Mouse (Mus musculus): ENCODE results near the gene Tubd1. TPM values are rescaled to one million over a fixed set of nuclear protein-coding genes. Genes with fewer than 3 reads are reported as not detected.
"Not testable (repeated sequence)": the region's sequence is repeated elsewhere in the genome, so short reads cannot be mapped to it uniquely, and the experiment has no call there.

Tubd1 gene
- polyA plus RNA-seq, 1 experiment from 2014 or later, result 6.1 TPM

DNA sequence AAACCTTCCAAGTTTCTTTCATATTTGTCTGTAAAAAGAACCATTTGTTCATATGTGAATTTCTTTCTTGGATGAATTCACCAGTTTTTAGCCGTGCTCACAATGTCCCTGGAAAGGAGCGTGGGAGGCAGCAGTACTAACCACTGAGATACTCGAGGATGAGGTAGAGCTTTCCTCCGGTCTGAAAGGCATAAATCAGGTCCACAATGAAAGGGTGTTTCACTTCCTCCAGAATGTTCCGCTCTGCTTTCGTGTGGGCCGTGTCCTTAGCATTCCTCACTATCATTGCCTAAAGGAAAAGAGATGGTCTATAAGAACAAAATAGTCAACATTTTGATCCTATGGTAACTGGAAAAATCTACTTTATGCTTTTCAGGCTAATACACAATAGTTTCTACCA, 25.0 kb upstream of the Tubd1 start:
- Histone ChIP-seq H3K9me3 (ENCODE audit: control insufficient read depth, low read length) (no peaks in the 10 kb centered on the region), H3K4me1 (ENCODE audit: control insufficient read depth, insufficient read depth, low read length) (no peaks in the 10 kb centered on the region), H3K27ac (replicated peaks; ENCODE audit: low read depth, low read length) (no peak overlapping the region), H3K4me2 (ENCODE audit: low read length) (no peak overlapping the region), H3K4me3 (replicated peaks; ENCODE audit: low read depth, low read length) (no peak overlapping the region), H3K9ac (replicated peaks; ENCODE audit: low read length) (no peak overlapping the region), H3K27me3 (ENCODE audit: control insufficient read depth, insufficient read depth, low read length) (no peaks in the 10 kb centered on the region), H3K36me3 (ENCODE audit: control insufficient read depth, insufficient read depth, low read length) (peaks cover 84% of the 10 kb centered on the region)
- 96% methylated on average over 7 of the region's 7 CpGs for WGBS
- DNase-seq (no peak), ATAC-seq (ENCODE audit: low FRiP score, low TSS enrichment) (no peak)

DNA sequence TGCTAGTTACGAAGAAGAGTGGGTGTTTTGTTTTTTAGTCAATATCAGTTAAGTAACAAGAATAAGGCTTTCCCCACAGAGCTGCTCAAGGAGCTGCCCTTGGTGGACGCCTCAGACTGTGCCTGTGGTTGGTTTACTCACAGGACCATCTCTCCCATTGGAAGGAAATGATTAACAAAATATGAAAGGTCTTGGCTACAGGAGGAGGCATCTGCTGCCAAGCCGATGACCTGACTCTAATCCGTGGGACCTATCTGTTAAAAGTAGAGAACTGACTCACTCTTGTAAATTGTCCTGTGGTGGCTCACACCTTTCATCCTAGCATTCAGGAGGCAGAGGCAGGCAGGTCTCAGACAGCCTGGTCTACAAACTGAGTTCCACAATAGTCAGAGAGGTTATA, 17.3 kb upstream of the Tubd1 start:
- Histone ChIP-seq H3K9ac (replicated peaks; ENCODE audit: low read length) (no peak overlapping the region), H3K27me3 (ENCODE audit: control insufficient read depth, insufficient read depth, low read length) (no peaks in the 10 kb centered on the region), H3K36me3 (ENCODE audit: control insufficient read depth, insufficient read depth, low read length) (peaks cover 64% of the 10 kb centered on the region), H3K4me2 (ENCODE audit: low read length) (no peak overlapping the region), H3K4me1 (ENCODE audit: control insufficient read depth, insufficient read depth, low read length) (no peaks in the 10 kb centered on the region), H3K4me3 (replicated peaks; ENCODE audit: low read depth, low read length) (no peak overlapping the region), H3K27ac (replicated peaks; ENCODE audit: low read depth, low read length) (no peak overlapping the region), H3K9me3 (ENCODE audit: control insufficient read depth, low read length) (no peaks in the 10 kb centered on the region)
- DNase-seq, result no peak
- ATAC-seq (ENCODE audit: low FRiP score, low TSS enrichment), result no peak
- WGBS, result 98% methylated on average over 4 of the region's 4 CpGs

DNA sequence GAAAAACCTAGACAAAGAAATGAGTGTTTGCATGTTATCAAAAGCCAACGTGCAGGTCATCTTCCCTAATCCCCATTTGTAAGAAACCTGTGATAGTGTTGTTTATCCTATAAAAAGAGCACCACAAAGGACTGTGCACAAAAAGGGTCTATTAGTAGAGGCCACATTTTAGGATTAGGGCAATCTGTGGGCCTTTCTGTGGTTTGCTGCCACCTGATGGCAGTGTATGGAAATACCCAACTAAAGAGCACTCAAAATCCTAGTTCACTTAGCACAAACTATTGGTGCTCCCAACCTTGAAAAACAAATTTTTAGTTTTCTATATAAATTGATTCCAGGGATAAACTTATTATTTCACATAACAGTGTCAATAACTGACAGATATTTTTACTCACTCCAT, 12.0 kb upstream of the Tubd1 start:
- ATAC-seq (ENCODE audit: low FRiP score, low TSS enrichment), result no peak
- H3K9me3 ChIP-seq (ENCODE audit: control insufficient read depth, low read length), result no peaks in the 10 kb centered on the region
- H3K4me2 ChIP-seq (ENCODE audit: low read length), result no peak overlapping the region
- H3K9ac ChIP-seq (replicated peaks; ENCODE audit: low read length), result no peak overlapping the region
- H3K36me3 ChIP-seq (ENCODE audit: control insufficient read depth, insufficient read depth, low read length), result peaks cover 23% of the 10 kb centered on the region
- H3K27ac ChIP-seq (replicated peaks; ENCODE audit: low read depth, low read length), result no peak overlapping the region
- H3K4me3 ChIP-seq (replicated peaks; ENCODE audit: low read depth, low read length), result no peak overlapping the region
- DNase-seq, result peak; percentile 35
- WGBS, result 76% methylated on average over 1 of the region's 1 CpGs
- H3K4me1 ChIP-seq (ENCODE audit: control insufficient read depth, insufficient read depth, low read length), result no peaks in the 10 kb centered on the region
- no peaks in the 10 kb centered on the region for H3K27me3 ChIP-seq (ENCODE audit: control insufficient read depth, insufficient read depth, low read length)

DNA sequence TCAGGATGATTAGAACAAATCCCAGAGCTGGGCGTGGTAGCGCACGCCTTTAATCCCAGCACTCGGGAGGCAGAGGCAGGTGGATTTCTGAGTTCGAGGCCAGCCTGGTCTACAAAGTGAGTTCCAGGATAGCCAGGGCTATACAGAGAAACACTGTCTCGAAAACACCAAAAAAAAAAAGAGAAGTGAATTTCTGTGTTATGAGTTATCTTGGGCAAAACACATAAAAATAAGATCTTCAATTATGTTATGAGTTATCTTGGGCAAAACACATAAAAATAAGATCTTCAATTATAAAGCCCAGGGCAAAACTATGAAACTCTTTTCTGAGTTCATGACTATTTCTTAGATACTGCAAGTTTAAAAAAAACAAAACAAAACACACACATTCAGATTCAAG, 11.5 kb upstream of the Tubd1 start:
- not testable (repeated sequence) for H3K9me3 ChIP-seq (ENCODE audit: control insufficient read depth, low read length); DNase-seq; ATAC-seq (ENCODE audit: low FRiP score, low TSS enrichment); H3K27me3 ChIP-seq (ENCODE audit: control insufficient read depth, insufficient read depth, low read length); H3K4me2 ChIP-seq (ENCODE audit: low read length); H3K9ac ChIP-seq (replicated peaks; ENCODE audit: low read length); H3K4me3 ChIP-seq (replicated peaks; ENCODE audit: low read depth, low read length); H3K4me1 ChIP-seq (ENCODE audit: control insufficient read depth, insufficient read depth, low read length); H3K27ac ChIP-seq (replicated peaks; ENCODE audit: low read depth, low read length)
- 91% methylated on average over 6 of the region's 6 CpGs for WGBS
- peaks cover 22% of the 10 kb centered on the region for H3K36me3 ChIP-seq (ENCODE audit: control insufficient read depth, insufficient read depth, low read length)

DNA sequence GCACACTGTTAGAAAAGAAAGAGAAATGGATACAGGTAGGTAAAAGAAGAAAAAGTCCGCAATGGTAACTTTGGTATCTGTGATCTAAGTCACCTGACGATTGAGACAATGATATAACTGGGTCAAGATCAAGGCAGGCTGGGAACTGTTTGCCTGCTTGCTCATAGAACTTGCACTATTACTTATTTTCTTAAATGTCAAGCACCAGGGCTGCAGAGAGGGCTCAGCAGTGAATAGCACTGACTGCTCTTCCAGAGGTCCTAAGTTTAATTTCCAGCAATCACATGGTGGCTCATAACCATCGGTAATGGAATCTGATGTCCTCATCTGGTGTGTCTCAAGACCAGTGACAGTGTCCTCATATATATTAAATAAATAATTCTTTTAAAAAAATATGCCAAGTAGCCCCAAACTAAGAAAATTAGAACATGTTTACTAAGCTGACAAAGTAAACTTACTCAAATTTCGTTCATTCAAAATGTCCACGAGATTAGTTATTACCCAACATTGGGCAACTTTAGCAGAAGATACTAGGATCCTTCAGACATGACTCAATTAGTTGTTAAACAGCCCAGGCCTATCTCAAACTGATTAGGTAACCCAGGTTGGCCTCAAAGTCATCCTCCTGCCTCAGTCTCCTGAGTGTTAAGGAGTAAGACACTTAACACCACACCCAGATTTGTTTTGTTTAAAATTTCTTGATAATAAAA, 10.4 kb upstream of the Tubd1 start:
- no peaks in the 10 kb centered on the region for H3K9me3 ChIP-seq (ENCODE audit: control insufficient read depth, low read length)
- no peak for ATAC-seq (ENCODE audit: low FRiP score, low TSS enrichment)
- 97% methylated on average over 5 of the region's 5 CpGs for WGBS
- no peak for DNase-seq
- no peak overlapping the region for H3K4me3 ChIP-seq (replicated peaks; ENCODE audit: low read depth, low read length)
- H3K9ac ChIP-seq (replicated peaks; ENCODE audit: low read length), result no peak overlapping the region
- H3K4me1 ChIP-seq (ENCODE audit: control insufficient read depth, insufficient read depth, low read length), result no peaks in the 10 kb centered on the region
- peaks cover 17% of the 10 kb centered on the region for H3K36me3 ChIP-seq (ENCODE audit: control insufficient read depth, insufficient read depth, low read length)
- H3K27me3 ChIP-seq (ENCODE audit: control insufficient read depth, insufficient read depth, low read length), result no peaks in the 10 kb centered on the region
- no peak overlapping the region for H3K4me2 ChIP-seq (ENCODE audit: low read length)
- no peak overlapping the region for H3K27ac ChIP-seq (replicated peaks; ENCODE audit: low read depth, low read length)

DNA sequence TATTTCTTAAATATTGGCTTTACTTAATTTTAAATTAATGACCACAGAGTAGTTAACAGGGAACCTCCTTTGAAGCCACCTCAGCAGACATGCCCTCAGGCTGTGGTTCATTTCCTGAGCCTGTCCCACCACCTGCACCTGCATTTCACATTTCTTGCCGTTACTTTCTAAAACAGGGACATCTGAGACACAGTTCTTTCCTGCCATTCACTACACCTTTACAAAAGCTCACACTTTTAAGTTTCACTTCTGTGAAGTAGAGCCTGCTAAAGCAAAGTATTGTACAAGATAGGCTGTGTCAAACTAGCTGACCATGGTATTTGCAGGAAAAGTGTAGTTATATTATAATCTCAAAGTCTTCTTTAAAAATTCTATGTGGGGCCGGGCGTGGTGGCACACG, 6.0 kb upstream of the Tubd1 start:
- H3K9me3 ChIP-seq (ENCODE audit: control insufficient read depth, low read length), result no peaks in the 10 kb centered on the region
- peaks cover under 1% of the 10 kb centered on the region; the same call in 1 of the 2 replicates for H3K36me3 ChIP-seq (ENCODE audit: control insufficient read depth, insufficient read depth, low read length)
- no peaks in the 10 kb centered on the region for H3K27me3 ChIP-seq (ENCODE audit: control insufficient read depth, insufficient read depth, low read length)
- WGBS, result 97% methylated on average over 4 of the region's 4 CpGs
- H3K9ac ChIP-seq (replicated peaks; ENCODE audit: low read length), result no peak overlapping the region
- ATAC-seq (ENCODE audit: low FRiP score, low TSS enrichment) (no peak), DNase-seq (no peak)
- no peak overlapping the region for H3K27ac ChIP-seq (replicated peaks; ENCODE audit: low read depth, low read length)
- H3K4me3 ChIP-seq (replicated peaks; ENCODE audit: low read depth, low read length), result no peak overlapping the region
- peaks cover 5% of the 10 kb centered on the region for H3K4me1 ChIP-seq (ENCODE audit: control insufficient read depth, insufficient read depth, low read length)
- no peak overlapping the region for H3K4me2 ChIP-seq (ENCODE audit: low read length)

DNA sequence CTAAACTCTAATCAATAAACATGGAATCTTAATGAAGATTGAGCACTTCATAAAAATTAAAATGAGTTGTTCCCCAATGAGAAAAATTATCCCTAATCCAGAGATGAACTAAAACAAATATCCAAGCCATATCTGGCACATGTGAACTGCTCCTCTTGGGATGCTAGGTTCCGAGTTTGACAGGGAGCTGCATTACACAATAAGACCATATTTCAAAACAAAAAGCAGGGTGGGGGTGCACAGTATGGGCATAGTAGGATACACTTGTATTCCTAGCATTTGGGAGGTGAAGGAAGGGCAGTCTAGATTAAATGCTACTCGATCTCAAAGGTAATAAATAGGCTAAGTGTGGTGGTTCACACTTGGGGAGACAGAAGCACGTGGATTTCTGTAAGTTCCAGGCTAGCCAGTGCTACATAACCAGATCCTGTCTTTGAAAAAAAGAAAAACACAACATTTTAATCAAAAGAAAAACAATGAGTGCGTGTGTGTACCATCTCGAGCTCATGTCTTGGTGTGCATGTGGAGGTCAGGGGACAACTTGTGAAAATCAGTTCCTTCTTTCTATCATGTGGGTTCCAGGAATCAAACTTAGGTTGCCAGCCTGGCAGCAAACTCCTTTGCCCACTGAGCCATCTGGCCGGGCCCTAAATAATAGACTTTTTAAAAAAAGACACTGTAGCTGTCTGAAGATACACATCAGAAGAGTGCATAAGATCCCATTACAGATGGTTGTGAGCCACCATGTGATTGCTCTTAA, 4.9 kb upstream of the Tubd1 start:
- Histone ChIP-seq H3K9ac (replicated peaks; ENCODE audit: low read length) (no peak overlapping the region), H3K4me2 (ENCODE audit: low read length) (no peak overlapping the region), H3K27me3 (ENCODE audit: control insufficient read depth, insufficient read depth, low read length) (no peaks in the 10 kb centered on the region), H3K27ac (replicated peaks; ENCODE audit: low read depth, low read length) (no peak overlapping the region), H3K36me3 (ENCODE audit: control insufficient read depth, insufficient read depth, low read length) (no peaks in the 10 kb centered on the region), H3K9me3 (ENCODE audit: control insufficient read depth, low read length) (no peaks in the 10 kb centered on the region), H3K4me3 (replicated peaks; ENCODE audit: low read depth, low read length) (no peak overlapping the region), H3K4me1 (ENCODE audit: control insufficient read depth, insufficient read depth, low read length) (peaks cover 6% of the 10 kb centered on the region)
- ATAC-seq (ENCODE audit: low FRiP score, low TSS enrichment), result no peak
- DNase-seq, result no peak
- WGBS, result 93% methylated on average over 6 of the region's 6 CpGs

DNA sequence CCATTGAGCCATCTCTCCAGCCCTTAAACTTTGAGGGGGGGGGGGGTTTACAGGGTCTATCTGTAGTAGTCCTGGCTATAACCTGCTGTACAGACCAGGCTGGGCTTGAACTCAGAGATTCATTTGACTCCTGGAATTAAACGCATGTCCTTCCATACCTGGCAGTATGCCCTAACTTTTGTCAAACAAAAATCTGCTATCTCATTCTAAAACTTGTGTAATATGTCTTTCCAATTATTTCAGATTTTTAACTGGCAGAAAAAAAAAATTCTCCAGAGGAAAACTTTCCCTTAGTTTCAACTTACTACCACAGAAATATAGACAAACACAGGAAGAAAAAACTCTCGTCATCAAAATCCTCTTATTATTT, 4.3 kb upstream of the Tubd1 start:
- no peaks in the 10 kb centered on the region for H3K36me3 ChIP-seq (ENCODE audit: control insufficient read depth, insufficient read depth, low read length)
- no peak overlapping the region for H3K4me2 ChIP-seq (ENCODE audit: low read length)
- H3K9me3 ChIP-seq (ENCODE audit: control insufficient read depth, low read length), result no peaks in the 10 kb centered on the region
- H3K27me3 ChIP-seq (ENCODE audit: control insufficient read depth, insufficient read depth, low read length), result no peaks in the 10 kb centered on the region
- DNase-seq, result no peak
- no peak for ATAC-seq (ENCODE audit: low FRiP score, low TSS enrichment)
- H3K4me1 ChIP-seq (ENCODE audit: control insufficient read depth, insufficient read depth, low read length), result peaks cover 9% of the 10 kb centered on the region
- no peak overlapping the region for H3K27ac ChIP-seq (replicated peaks; ENCODE audit: low read depth, low read length)
- no peak overlapping the region for H3K4me3 ChIP-seq (replicated peaks; ENCODE audit: low read depth, low read length)
- WGBS, result 99% methylated on average over 2 of the region's 2 CpGs
- no peak overlapping the region for H3K9ac ChIP-seq (replicated peaks; ENCODE audit: low read length)

DNA sequence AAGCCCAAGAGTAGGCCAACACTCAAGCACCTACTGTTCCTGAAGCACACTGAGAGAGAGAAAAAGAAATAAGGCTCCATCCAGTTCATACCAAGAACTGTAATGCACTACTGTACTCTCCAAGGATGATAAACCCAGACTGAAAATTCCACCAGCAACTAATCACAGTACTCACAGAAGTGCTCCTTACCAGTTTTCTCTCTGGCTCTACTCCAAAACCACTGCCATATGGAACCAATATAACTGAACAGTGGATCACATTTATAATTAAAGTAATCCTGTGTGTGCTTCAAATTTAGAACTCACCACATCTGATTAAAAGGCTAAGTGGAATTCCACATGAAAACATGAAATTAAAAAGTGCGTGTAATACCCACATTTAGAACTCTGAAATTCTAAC, 1.9 kb upstream of the Tubd1 start:
- WGBS, result 97% methylated on average over 1 of the region's 1 CpGs

More for the DNA sequence above, 1.9 kb upstream of the Tubd1 start:
- no peaks in the 10 kb centered on the region for H3K27me3 ChIP-seq (ENCODE audit: control insufficient read depth, insufficient read depth, low read length)
- H3K4me1 ChIP-seq (ENCODE audit: control insufficient read depth, insufficient read depth, low read length), result peaks cover 10% of the 10 kb centered on the region
- peak overlapping the region; percentile 82 for H3K4me2 ChIP-seq (ENCODE audit: low read length)
- no peaks in the 10 kb centered on the region for H3K9me3 ChIP-seq (ENCODE audit: control insufficient read depth, low read length)
- H3K9ac ChIP-seq (replicated peaks; ENCODE audit: low read length), result no peak overlapping the region
- H3K27ac ChIP-seq (replicated peaks; ENCODE audit: low read depth, low read length), result no peak overlapping the region
- no peak for DNase-seq
- no peak for ATAC-seq (ENCODE audit: low FRiP score, low TSS enrichment)
- H3K4me3 ChIP-seq (replicated peaks; ENCODE audit: low read depth, low read length), result no peak overlapping the region
- H3K36me3 ChIP-seq (ENCODE audit: control insufficient read depth, insufficient read depth, low read length), result no peaks in the 10 kb centered on the region

Measured in midbrain, embryonic 14.5 days (tissue).